Mouse (Mus musculus) liver, embryonic 16.5 days (tissue): ENCODE measurements at regions not wholly inside any gene's neighbourhood (a gene's known extent, or its start where the extent isn't known, plus 50 kb on each side); places are given as distances from the start of the nearest gene placed in this dataset.

Experiments
- ATAC-seq: fragments of 200-750 bp; cut with Nextera tagmentation; 2 replicates; pipeline ENCODE4 v1.8.0; 2017; ENCODE audit warnings: low read depth, mild to moderate bottlenecking, moderate number of reproducible peaks, moderate library complexity
- H3K27ac ChIP-seq: fragments of 300-500 bp; sonication (generic); 2 replicates; pipeline ENCODE4 v1.5.1; 2014; ENCODE audit warnings: mild to moderate bottlenecking, low read length
- H3K27me3 ChIP-seq: fragments of 300-500 bp; sonication (generic); 2 replicates; pipeline ENCODE4 v1.6.1; 2014; ENCODE audit warnings: low read depth, low read length, mixed read lengths; ENCODE audit not compliant: control insufficient read depth, insufficient read depth
- H3K36me3 ChIP-seq: fragments of 300-500 bp; sonication (generic); 2 replicates; pipeline ENCODE4 v1.6.1; 2014; ENCODE audit warnings: mild to moderate bottlenecking; ENCODE audit not compliant: control insufficient read depth, insufficient read depth
- H3K4me1 ChIP-seq: fragments of 300-500 bp; sonication (generic); 2 replicates; pipeline ENCODE4 v1.6.1; 2014; ENCODE audit warnings: low read depth, low read length, mixed read lengths; ENCODE audit not compliant: control insufficient read depth
- H3K4me2 ChIP-seq: fragments of 300-500 bp; sonication (generic); 2 replicates; pipeline ENCODE4 v1.6.1; 2014; ENCODE audit warnings: low read depth, low read length, mixed read lengths
- H3K4me3 ChIP-seq: fragments of 300-500 bp; sonication (generic); 2 replicates; pipeline ENCODE4 v1.5.1; 2014; ENCODE audit warnings: low read depth, mild to moderate bottlenecking, low read length
- H3K9ac ChIP-seq: fragments of 300-500 bp; sonication (generic); 2 replicates; pipeline ENCODE4 v1.6.1; 2014; ENCODE audit warnings: low read depth, low read length
- H3K9me3 ChIP-seq: fragments of 300-500 bp; sonication (generic); replicated peaks from 2 replicates; pipeline ENCODE4 v1.6.1; 2016; ENCODE audit warnings: low read length; ENCODE audit not compliant: control insufficient read depth
- WGBS: fragments of 180-500 bp; shearing (Covaris S2); extraction: QIAGEN DNeasy Blood & Tissue Kit; methylation state at CpG from one replicate; pipeline ENCODE4 v1.1.7; 2014; ENCODE audit not compliant: insufficient replicate concordance; 5-methylcytosine and 5-hydroxymethylcytosine counted together

DNA sequence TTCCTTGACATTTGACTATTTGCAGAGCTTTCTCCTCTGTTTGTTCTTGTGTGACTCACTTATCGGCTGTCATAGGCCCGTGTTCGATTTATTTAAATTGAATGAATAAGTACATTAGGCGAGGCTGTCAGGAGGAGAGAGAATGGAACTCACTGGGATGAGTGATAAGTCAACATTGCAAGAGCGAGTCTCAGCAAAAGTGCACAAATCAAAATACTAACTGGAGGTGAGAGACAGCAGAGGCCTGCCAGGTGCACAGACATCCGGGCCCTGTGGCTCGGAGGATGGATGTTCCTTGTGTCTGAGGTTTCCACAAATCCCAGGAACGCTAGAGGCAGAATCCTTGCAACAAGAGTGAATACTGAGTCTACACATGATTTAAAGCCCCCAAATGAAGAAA lies 410.6 kb downstream of the Gm45692 start:
- WGBS = 56% methylated on average over 8 of the region's 8 CpGs
- no peak overlapping the region for H3K4me2 ChIP-seq
- ATAC-seq = no peak

DNA sequence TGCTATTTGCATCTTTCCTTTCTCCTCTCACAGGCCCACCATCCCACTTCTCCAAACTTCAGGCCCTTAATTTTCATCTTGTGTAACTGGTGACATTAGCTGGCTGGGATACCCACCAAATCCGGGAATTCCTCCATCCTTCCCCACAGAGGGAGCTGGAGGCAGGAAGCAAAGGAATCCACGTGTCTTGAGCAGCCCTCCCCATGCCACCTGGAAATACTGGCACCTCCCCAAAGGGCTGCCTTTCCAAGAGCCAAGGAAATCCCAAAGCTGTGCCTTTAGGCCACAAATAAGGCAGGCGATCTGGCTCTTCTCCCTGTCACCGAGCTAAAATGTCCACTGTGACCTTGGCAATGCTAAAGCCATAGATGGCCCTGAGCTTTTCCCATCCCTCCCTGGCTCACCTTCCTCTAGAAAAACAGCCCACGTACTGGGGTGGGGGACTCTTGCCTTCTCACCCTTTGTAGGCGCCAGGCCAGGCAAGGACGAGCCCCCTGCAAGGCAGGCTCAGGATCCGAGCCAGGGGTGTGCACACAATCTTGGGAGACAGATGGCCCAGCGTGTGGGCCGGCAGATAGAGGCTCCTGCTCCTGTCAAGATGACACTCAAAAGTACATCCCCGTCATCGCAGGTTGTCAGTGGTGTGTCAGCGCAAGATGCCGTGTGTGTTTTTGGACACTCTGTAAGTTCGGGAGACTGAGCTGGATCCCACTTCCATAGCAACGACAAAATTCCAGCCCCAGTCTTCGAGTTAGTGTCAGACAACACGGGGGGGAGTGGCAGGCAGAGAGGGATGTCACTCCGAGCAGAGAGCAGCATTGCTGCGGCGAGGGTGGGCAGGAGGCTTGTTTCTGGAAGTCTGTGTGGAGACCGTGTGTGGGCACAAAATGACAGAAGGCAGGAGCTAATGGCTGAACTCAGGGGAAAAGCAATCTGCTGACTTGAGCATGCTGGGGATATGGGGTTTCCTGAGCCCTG lies 414.4 kb downstream of the Gm45692 start:
- H3K4me2 ChIP-seq = no peak overlapping the region
- H3K27ac ChIP-seq = no peak overlapping the region
- H3K27me3 ChIP-seq = no peaks in the 10 kb centered on the region
- ATAC-seq = no peak
- H3K36me3 ChIP-seq = no peaks in the 10 kb centered on the region
- 60% methylated on average over 22 of the region's 22 CpGs for whole genome bisulfite sequencing
- H3K4me3 ChIP-seq = no peak overlapping the region
- no peak overlapping the region for H3K9ac ChIP-seq
- H3K9me3 ChIP-seq = no peaks in the 10 kb centered on the region
- no peaks in the 10 kb centered on the region for H3K4me1 ChIP-seq

More for the DNA sequence above, 410.6 kb downstream of the Gm45692 start:
- Histone ChIP-seq H3K36me3 (no peaks in the 10 kb centered on the region), H3K9ac (no peak overlapping the region), H3K27ac (no peak overlapping the region), H3K4me3 (no peak overlapping the region), H3K4me1 (no peaks in the 10 kb centered on the region), H3K9me3 (no peaks in the 10 kb centered on the region), H3K27me3 (no peaks in the 10 kb centered on the region)

DNA sequence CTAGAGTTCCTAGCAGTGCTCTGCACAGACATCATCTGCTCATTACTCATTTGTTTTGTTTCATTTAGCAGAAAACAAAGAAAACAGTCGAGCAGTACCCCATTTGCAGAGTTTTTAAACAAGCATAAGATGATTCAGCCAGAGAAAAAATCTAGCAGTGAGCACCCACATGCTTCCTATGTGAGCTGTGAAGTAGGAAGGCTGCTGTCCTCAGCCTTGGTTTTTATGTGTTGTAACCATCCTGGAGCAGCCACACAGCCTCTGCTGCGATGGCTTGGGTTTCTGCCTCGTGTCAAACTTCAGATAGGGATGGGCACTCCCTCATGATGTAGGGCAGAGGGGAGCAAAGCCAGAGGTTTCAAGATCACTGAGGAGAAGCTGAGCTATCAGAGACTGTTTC lies 416.5 kb downstream of the Gm45692 start:
- no peak overlapping the region for H3K4me3 ChIP-seq
- no peaks in the 10 kb centered on the region for H3K4me1 ChIP-seq
- no peaks in the 10 kb centered on the region for H3K36me3 ChIP-seq
- H3K9me3 ChIP-seq = no peaks in the 10 kb centered on the region
- 31% methylated on average over 3 of the region's 3 CpGs for WGBS
- H3K9ac ChIP-seq = no peak overlapping the region
- H3K27ac ChIP-seq = no peak overlapping the region
- no peaks in the 10 kb centered on the region for H3K27me3 ChIP-seq
- no peak for ATAC-seq
- no peak overlapping the region for H3K4me2 ChIP-seq

DNA sequence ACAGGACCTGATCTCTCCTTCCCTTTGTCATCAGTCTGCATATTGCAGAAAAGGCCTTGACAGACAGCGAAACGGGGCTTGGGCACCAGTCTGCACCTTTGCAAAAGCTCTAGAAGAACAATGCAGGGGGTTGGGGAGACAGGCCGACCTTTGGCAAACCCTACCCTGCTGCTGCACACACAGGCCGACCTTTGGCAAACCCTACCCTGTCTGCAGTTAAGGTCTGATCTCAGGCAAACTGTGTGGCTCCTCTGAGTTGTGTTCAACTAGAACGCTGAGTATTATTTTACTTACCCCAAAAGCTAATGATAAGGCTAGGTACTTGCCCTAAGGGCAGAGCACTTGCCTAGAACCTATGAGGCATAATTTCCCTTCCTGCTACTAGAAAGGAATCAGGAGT lies 423.4 kb upstream of the Zfp703 start:
- Histone ChIP-seq H3K9ac (no peak overlapping the region), H3K27me3 (no peaks in the 10 kb centered on the region), H3K9me3 (no peaks in the 10 kb centered on the region), H3K27ac (no peak overlapping the region), H3K4me3 (no peak overlapping the region), H3K36me3 (no peaks in the 10 kb centered on the region), H3K4me2 (no peak overlapping the region), H3K4me1 (no peaks in the 10 kb centered on the region)
- no peak for ATAC-seq
- WGBS = 50% methylated on average over 5 of the region's 5 CpGs

DNA sequence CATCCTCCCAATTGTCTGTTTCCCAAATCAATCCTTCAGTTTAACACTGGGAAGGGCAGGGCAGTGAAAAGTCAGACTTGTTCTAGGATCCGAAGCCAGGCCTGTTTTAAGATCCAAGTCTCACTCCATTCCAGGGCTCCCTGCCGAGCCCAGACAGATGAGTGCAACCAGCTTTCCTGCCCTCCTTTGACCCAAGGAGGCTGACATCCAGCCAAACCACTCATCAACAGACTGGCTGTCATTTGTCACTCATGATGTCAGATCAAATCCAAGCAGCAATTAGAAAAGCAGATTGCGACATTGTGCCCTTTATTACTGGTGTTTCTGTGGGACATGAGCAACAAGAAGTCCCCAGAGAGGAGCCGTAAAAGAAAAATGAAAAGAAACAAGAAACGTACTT lies 417.9 kb upstream of the Zfp703 start:
- H3K4me3 ChIP-seq = no peak overlapping the region
- 71% methylated on average over 5 of the region's 5 CpGs for WGBS
- no peaks in the 10 kb centered on the region for H3K4me1 ChIP-seq
- H3K27me3 ChIP-seq = no peaks in the 10 kb centered on the region
- H3K4me2 ChIP-seq = no peak overlapping the region
- H3K27ac ChIP-seq = no peak overlapping the region
- no peaks in the 10 kb centered on the region for H3K36me3 ChIP-seq
- H3K9ac ChIP-seq = no peak overlapping the region
- H3K9me3 ChIP-seq = no peaks in the 10 kb centered on the region
- ATAC-seq = no peak

DNA sequence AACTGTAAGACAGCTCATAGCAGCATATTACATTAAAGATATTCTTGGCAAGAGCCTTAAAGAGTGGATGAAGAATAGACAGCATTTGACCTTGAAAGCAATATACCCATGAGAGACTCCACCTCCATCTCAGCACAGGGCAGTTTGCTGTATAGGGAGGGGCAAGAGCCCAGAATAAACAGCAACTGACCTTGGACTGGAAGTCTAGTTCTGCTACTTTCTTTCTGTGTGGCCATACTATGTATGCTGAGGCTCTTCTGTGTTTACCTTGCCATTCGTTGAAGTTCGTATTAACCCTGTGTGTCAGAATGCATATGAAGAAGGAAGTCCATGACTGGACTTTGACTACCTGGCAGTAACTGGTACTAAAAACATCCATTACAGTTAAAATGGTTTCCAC lies 414.0 kb upstream of the Zfp703 start:
- no peak overlapping the region for H3K9ac ChIP-seq
- no peak overlapping the region for H3K4me2 ChIP-seq
- no peak for ATAC-seq
- H3K27me3 ChIP-seq = no peaks in the 10 kb centered on the region
- WGBS = 60% methylated on average over 2 of the region's 2 CpGs
- no peak overlapping the region for H3K27ac ChIP-seq
- H3K36me3 ChIP-seq = no peaks in the 10 kb centered on the region
- H3K9me3 ChIP-seq = no peaks in the 10 kb centered on the region
- H3K4me1 ChIP-seq = no peaks in the 10 kb centered on the region
- H3K4me3 ChIP-seq = no peak overlapping the region

DNA sequence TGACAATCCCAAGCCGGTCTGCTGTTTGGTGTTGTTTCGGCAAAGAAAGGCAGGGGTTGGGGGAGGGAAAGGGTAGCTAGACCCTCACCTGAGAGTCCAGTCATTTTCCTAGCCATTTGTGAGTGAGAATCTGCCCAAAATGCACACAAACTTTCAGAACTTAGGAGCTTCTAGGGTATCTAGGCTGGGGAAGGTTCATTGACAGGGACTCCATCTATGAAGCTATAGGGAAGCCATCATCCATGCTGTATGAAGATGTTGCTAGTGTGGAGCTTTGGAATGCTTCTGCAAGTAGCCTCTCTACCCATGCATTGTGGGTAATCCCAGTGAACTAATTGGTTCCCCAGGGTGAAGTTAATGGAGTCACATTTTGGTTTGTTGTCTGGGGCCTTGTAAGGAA lies 412.9 kb upstream of the Zfp703 start:
- Histone ChIP-seq H3K4me3 (no peak overlapping the region), H3K36me3 (no peaks in the 10 kb centered on the region), H3K9ac (no peak overlapping the region), H3K27me3 (no peaks in the 10 kb centered on the region), H3K4me1 (no peaks in the 10 kb centered on the region), H3K4me2 (no peak overlapping the region), H3K27ac (no peak overlapping the region), H3K9me3 (no peaks in the 10 kb centered on the region)
- no peak for ATAC-seq
- 53% methylated on average over 2 of the region's 2 CpGs for WGBS

DNA sequence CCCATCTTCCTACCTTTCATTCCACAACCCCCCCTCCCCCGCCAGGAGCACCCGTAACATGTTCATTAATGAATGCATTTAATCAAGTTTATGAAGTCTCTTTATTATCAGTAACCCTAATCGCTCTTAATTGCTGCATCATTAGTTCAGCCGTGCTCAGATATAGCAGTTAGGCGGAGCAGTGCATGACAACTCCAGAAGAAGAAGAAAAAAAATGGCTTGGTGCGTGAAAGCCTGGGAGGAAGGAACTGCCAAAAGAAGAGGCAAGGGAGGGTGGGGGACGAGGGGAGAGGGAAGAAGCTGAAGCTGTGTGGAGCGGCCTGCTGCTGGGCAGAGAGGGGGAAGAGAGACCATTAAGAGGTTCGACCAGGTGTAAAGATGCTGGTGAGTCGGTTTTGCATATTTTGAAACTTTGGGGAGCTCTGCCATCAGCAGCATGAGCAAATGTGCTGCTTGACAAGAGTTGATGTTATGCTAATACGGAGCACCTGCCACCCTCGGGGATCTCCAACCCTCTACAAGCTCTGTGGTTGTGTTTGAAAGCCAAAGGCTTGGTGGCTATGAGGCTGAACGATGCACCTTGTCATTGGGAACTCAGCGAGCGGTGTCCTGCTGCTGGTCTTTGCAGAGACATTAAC lies 408.6 kb upstream of the Zfp703 start:
- H3K4me2 ChIP-seq = no peak overlapping the region
- H3K9ac ChIP-seq = no peak overlapping the region
- H3K27ac ChIP-seq = no peak overlapping the region
- WGBS = 58% methylated on average over 15 of the region's 15 CpGs
- H3K27me3 ChIP-seq = no peaks in the 10 kb centered on the region
- H3K36me3 ChIP-seq = no peaks in the 10 kb centered on the region
- no peaks in the 10 kb centered on the region for H3K4me1 ChIP-seq
- no peak for ATAC-seq
- no peak overlapping the region for H3K4me3 ChIP-seq
- H3K9me3 ChIP-seq = no peaks in the 10 kb centered on the region

DNA sequence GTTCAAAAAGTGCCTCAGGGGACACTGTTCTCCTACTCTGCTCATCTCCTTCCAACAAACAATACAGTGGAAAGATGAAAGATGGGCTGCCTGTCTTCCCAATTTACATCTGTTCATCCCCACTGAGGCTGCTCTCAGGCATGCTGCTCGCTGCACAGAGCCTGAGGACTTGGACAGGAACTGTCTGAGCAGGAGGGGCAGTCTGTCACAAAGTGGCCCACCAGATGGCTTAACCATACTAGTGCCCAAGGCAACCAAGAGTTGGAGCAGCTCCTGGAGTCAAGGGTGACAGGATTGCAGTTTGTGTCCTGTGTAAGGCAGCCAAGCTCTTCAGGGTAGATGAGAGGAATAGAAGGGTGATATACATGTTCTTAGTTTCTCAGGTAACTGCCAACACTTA lies 388.3 kb upstream of the Zfp703 start:
- no peak overlapping the region for H3K27ac ChIP-seq
- H3K4me3 ChIP-seq = no peak overlapping the region
- H3K36me3 ChIP-seq = no peaks in the 10 kb centered on the region
- H3K27me3 ChIP-seq = no peaks in the 10 kb centered on the region
- no peak overlapping the region for H3K4me2 ChIP-seq
- no peak overlapping the region for H3K9ac ChIP-seq
- H3K9me3 ChIP-seq = no peaks in the 10 kb centered on the region
- no peaks in the 10 kb centered on the region for H3K4me1 ChIP-seq
- 32% methylated on average over 1 of the region's 1 CpGs for WGBS
- ATAC-seq = no peak
